Mouse (Mus musculus): ENCODE measurements around the gene Mbnl1. TPM values are rescaled to one million over a fixed set of nuclear protein-coding genes. Genes with fewer than 3 reads are reported as not detected.

Mbnl1 gene
- total and polyA plus RNA-seq, 3 experiments: 55.8 to 237 (median 215) TPM

GRCm38 (mm10) chr3:60611839-60612238 is 139.2 kb downstream of the Mbnl1 start:
- Histone ChIP-seq H3K79me2 (replicated peaks; ENCODE audit: control insufficient read depth, insufficient read depth, low read length) (no peaks in the 10 kb centered on the region), H3K27me3 (ENCODE audit: control insufficient read depth, insufficient read depth, low read length) (no peaks in the 10 kb centered on the region), H3K9ac (ENCODE audit: low read depth, low read length) (no peak overlapping the region), H3K27ac (no peak overlapping the region), H3K4me1 (ENCODE audit: control insufficient read depth, insufficient read depth, low read length) (peaks cover 9% of the 10 kb centered on the region), H3K4me3 (no peak overlapping the region), H3K36me3 (ENCODE audit: control insufficient read depth, insufficient read depth, low read length) (peaks cover 36% of the 10 kb centered on the region)
- 8% methylated on average over 2 of the region's 2 CpGs for WGBS
- DNase-seq: no peak
- no peak for TF ChIP-seq EP300 (IDR thresholded peaks at IDR 0.05; ENCODE audit: insufficient read depth, low read depth, low read length)
- TF ChIP-seq CTCF (IDR thresholded peaks at IDR 0.05): peak; percentile 87
- TF ChIP-seq POLR2A (IDR thresholded peaks at IDR 0.05; ENCODE audit: insufficient read depth, low read depth, low read length): no peak
- intact Hi-C loops (cut with DNase I): loop anchor here (10.0 kb wide), 1 partner anchor 153 kb away; no protein-coding TSS in a partner anchor

- peaks cover 38% of the 10 kb centered on the region for H3K36me3 ChIP-seq (ENCODE audit: control insufficient read depth, insufficient read depth, low read length)
- H3K4me3 ChIP-seq: no peak overlapping the region
- H3K27ac ChIP-seq: no peak overlapping the region
- no peak for TF ChIP-seq CTCF (IDR thresholded peaks at IDR 0.05)
- no peak for TF ChIP-seq POLR2A (IDR thresholded peaks at IDR 0.05; ENCODE audit: insufficient read depth, low read depth, low read length)
- no peak for TF ChIP-seq EP300 (IDR thresholded peaks at IDR 0.05; ENCODE audit: insufficient read depth, low read depth, low read length)
- no peaks in the 10 kb centered on the region for H3K79me2 ChIP-seq (replicated peaks; ENCODE audit: control insufficient read depth, insufficient read depth, low read length)
- DNase-seq: no peak
- no peaks in the 10 kb centered on the region for H3K27me3 ChIP-seq (ENCODE audit: control insufficient read depth, insufficient read depth, low read length)
- 80% methylated on average over 7 of the region's 7 CpGs for WGBS
- H3K4me1 ChIP-seq (ENCODE audit: control insufficient read depth, insufficient read depth, low read length): peaks cover 10% of the 10 kb centered on the region
- no peak overlapping the region for H3K9ac ChIP-seq (ENCODE audit: low read depth, low read length)
- intact Hi-C loops (cut with DNase I): loop anchor here (10.0 kb wide), 1 partner anchor 152 kb away; no protein-coding TSS in a partner anchor
Measured at GRCm38 (mm10) chr3:60613121-60613520, 140.5 kb downstream of the Mbnl1 start.

GRCm38 (mm10) chr3:60614516-60614915 is 141.9 kb downstream of the Mbnl1 start:
- intact Hi-C loops (cut with DNase I): loop anchor here (10.0 kb wide), 1 partner anchor 150 kb away; no protein-coding TSS in a partner anchor
- DNase-seq: no peak
- H3K4me3 ChIP-seq: no peak overlapping the region

GRCm38 (mm10) chr3:60615057-60615606 is 142.5 kb downstream of the Mbnl1 start:
- TF ChIP-seq POLR2A (IDR thresholded peaks at IDR 0.05; ENCODE audit: insufficient read depth, low read depth, low read length) (no peak), CTCF (IDR thresholded peaks at IDR 0.05) (no peak), EP300 (IDR thresholded peaks at IDR 0.05; ENCODE audit: insufficient read depth, low read depth, low read length) (no peak)
- H3K27ac ChIP-seq: no peak overlapping the region
- peaks cover 36% of the 10 kb centered on the region for H3K36me3 ChIP-seq (ENCODE audit: control insufficient read depth, insufficient read depth, low read length)
- H3K9ac ChIP-seq (ENCODE audit: low read depth, low read length): no peak overlapping the region
- DNase-seq: peak in 1 of 2 experiments; percentile 37
- intact Hi-C loops (cut with DNase I): loop anchor here (10.0 kb wide), 1 partner anchor 150 kb away; no protein-coding TSS in a partner anchor
- no peaks in the 10 kb centered on the region for H3K27me3 ChIP-seq (ENCODE audit: control insufficient read depth, insufficient read depth, low read length)
- no peak overlapping the region for H3K4me3 ChIP-seq
- H3K4me1 ChIP-seq (ENCODE audit: control insufficient read depth, insufficient read depth, low read length): peaks cover 10% of the 10 kb centered on the region
- no peaks in the 10 kb centered on the region for H3K79me2 ChIP-seq (replicated peaks; ENCODE audit: control insufficient read depth, insufficient read depth, low read length)
- 49% methylated on average over 11 of the region's 11 CpGs for WGBS

More at GRCm38 (mm10) chr3:60614516-60614915, 141.9 kb downstream of the Mbnl1 start:
- Histone ChIP-seq H3K27ac (no peak overlapping the region), H3K9ac (ENCODE audit: low read depth, low read length) (no peak overlapping the region), H3K79me2 (replicated peaks; ENCODE audit: control insufficient read depth, insufficient read depth, low read length) (no peaks in the 10 kb centered on the region), H3K27me3 (ENCODE audit: control insufficient read depth, insufficient read depth, low read length) (no peaks in the 10 kb centered on the region), H3K4me1 (ENCODE audit: control insufficient read depth, insufficient read depth, low read length) (peaks cover 10% of the 10 kb centered on the region), H3K36me3 (ENCODE audit: control insufficient read depth, insufficient read depth, low read length) (peaks cover 38% of the 10 kb centered on the region)
- no peak for TF ChIP-seq POLR2A (IDR thresholded peaks at IDR 0.05; ENCODE audit: insufficient read depth, low read depth, low read length)
- no peak for TF ChIP-seq CTCF (IDR thresholded peaks at IDR 0.05)
- no peak for TF ChIP-seq EP300 (IDR thresholded peaks at IDR 0.05; ENCODE audit: insufficient read depth, low read depth, low read length)
- 87% methylated on average over 7 of the region's 7 CpGs for WGBS

GRCm38 (mm10) chr3:60615615-60616014 is 143.0 kb downstream of the Mbnl1 start:
- intact Hi-C loops (cut with DNase I): loop anchor here (10.0 kb wide), 1 partner anchor 149 kb away; no protein-coding TSS in a partner anchor
- Histone ChIP-seq H3K9ac (ENCODE audit: low read depth, low read length) (no peak overlapping the region), H3K79me2 (replicated peaks; ENCODE audit: control insufficient read depth, insufficient read depth, low read length) (no peaks in the 10 kb centered on the region), H3K27me3 (ENCODE audit: control insufficient read depth, insufficient read depth, low read length) (no peaks in the 10 kb centered on the region), H3K27ac (no peak overlapping the region), H3K4me1 (ENCODE audit: control insufficient read depth, insufficient read depth, low read length) (peaks cover 10% of the 10 kb centered on the region), H3K4me3 (no peak overlapping the region), H3K36me3 (ENCODE audit: control insufficient read depth, insufficient read depth, low read length) (peaks cover 35% of the 10 kb centered on the region)
- DNase-seq: no peak
- TF ChIP-seq EP300 (IDR thresholded peaks at IDR 0.05; ENCODE audit: insufficient read depth, low read depth, low read length) (no peak), POLR2A (IDR thresholded peaks at IDR 0.05; ENCODE audit: insufficient read depth, low read depth, low read length) (no peak), CTCF (IDR thresholded peaks at IDR 0.05) (no peak)
- 56% methylated on average over 7 of the region's 7 CpGs for WGBS

- Histone ChIP-seq H3K27ac (no peak overlapping the region), H3K27me3 (ENCODE audit: control insufficient read depth, insufficient read depth, low read length) (no peaks in the 10 kb centered on the region), H3K79me2 (replicated peaks; ENCODE audit: control insufficient read depth, insufficient read depth, low read length) (no peaks in the 10 kb centered on the region), H3K36me3 (ENCODE audit: control insufficient read depth, insufficient read depth, low read length) (peaks cover 36% of the 10 kb centered on the region), H3K4me1 (ENCODE audit: control insufficient read depth, insufficient read depth, low read length) (peaks cover 6% of the 10 kb centered on the region), H3K4me3 (no peak overlapping the region), H3K9ac (ENCODE audit: low read depth, low read length) (no peak overlapping the region)
- DNase-seq: no peak
- TF ChIP-seq CTCF (IDR thresholded peaks at IDR 0.05) (no peak), POLR2A (IDR thresholded peaks at IDR 0.05; ENCODE audit: insufficient read depth, low read depth, low read length) (no peak), EP300 (IDR thresholded peaks at IDR 0.05; ENCODE audit: insufficient read depth, low read depth, low read length) (no peak)
- 65% methylated on average over 2 of the region's 2 CpGs for WGBS
- intact Hi-C loops (cut with DNase I): loop anchor here (10.0 kb wide), 1 partner anchor 149 kb away; no protein-coding TSS in a partner anchor
Measured at GRCm38 (mm10) chr3:60616147-60616546, 143.5 kb downstream of the Mbnl1 start.

Data from heart, adult 2 months (tissue).